Mouse (Mus musculus): ENCODE data around the gene Foxj2. TPM values are rescaled to one million over a fixed set of nuclear protein-coding genes. Genes with fewer than 3 reads are reported as not detected.

Gene Foxj2
- polyA plus RNA-seq, 1 experiment from 2014 or later: 4.8 TPM

- WGBS: 1% methylated on average over 38 of the region's 38 CpGs
- Histone ChIP-seq H3K27me3 (replicated peaks) (no peaks in the 10 kb centered on the region), H3K9ac (peak overlapping the region; percentile 98), H3K9me3 (no peaks in the 10 kb centered on the region), H3K36me3 (peaks cover 5% of the 10 kb centered on the region; the same call in 1 of the 2 replicates), H3K4me3 (peak overlapping the region; percentile 96), H3K4me1 (peaks cover 42% of the 10 kb centered on the region), H3K27ac (replicated peaks) (peak overlapping the region; percentile 73), H3K4me2 (peak overlapping the region; percentile 84)
- ATAC-seq (ENCODE audit: extremely low read depth, insufficient number of reproducible peaks, low FRiP score, low TSS enrichment): peak; percentile 48
Observed at GRCm38 (mm10) chr6:122820071-122820798, 521 bp downstream of the Foxj2 start.

GRCm38 (mm10) chr6:122820799-122821650 is 1.3 kb downstream of the Foxj2 start:
- Histone ChIP-seq H3K27me3 (replicated peaks) (no peaks in the 10 kb centered on the region), H3K36me3 (peaks cover 5% of the 10 kb centered on the region; the same call in 1 of the 2 replicates), H3K27ac (replicated peaks) (no peak overlapping the region), H3K4me2 (peak overlapping the region; percentile 84), H3K4me1 (peaks cover 50% of the 10 kb centered on the region), H3K4me3 (peak overlapping the region; percentile 96), H3K9me3 (no peaks in the 10 kb centered on the region), H3K9ac (peak overlapping the region; percentile 98)
- no peak for ATAC-seq (ENCODE audit: extremely low read depth, insufficient number of reproducible peaks, low FRiP score, low TSS enrichment)
- 29% methylated on average over 15 of the region's 15 CpGs for WGBS

- Histone ChIP-seq H3K36me3 (peaks cover 5% of the 10 kb centered on the region; the same call in 1 of the 2 replicates), H3K9me3 (no peaks in the 10 kb centered on the region), H3K27ac (replicated peaks) (no peak overlapping the region), H3K9ac (0 out of 2 replicates have a peak overlapping the region, but pooled peaks have one; percentile 98), H3K4me1 (peaks cover 58% of the 10 kb centered on the region), H3K4me2 (peak overlapping the region; percentile 84), H3K27me3 (replicated peaks) (no peaks in the 10 kb centered on the region), H3K4me3 (peak overlapping the region; percentile 96)
- ATAC-seq (ENCODE audit: extremely low read depth, insufficient number of reproducible peaks, low FRiP score, low TSS enrichment): no peak
- 66% methylated on average over 9 of the region's 9 CpGs for WGBS
Observed at GRCm38 (mm10) chr6:122821822-122822221, 2.1 kb downstream of the Foxj2 start.

GRCm38 (mm10) chr6:122824086-122824485 is 4.4 kb downstream of the Foxj2 start:
- peaks cover 17% of the 10 kb centered on the region for H3K36me3 ChIP-seq
- no peaks in the 10 kb centered on the region for H3K9me3 ChIP-seq
- 53% methylated on average over 10 of the region's 10 CpGs for WGBS
- ATAC-seq (ENCODE audit: extremely low read depth, insufficient number of reproducible peaks, low FRiP score, low TSS enrichment): no peak
- peak overlapping the region; percentile 87 for H3K4me2 ChIP-seq
- peak overlapping the region; percentile 47; the same call in 1 of the 2 replicates for H3K9ac ChIP-seq
- H3K4me1 ChIP-seq: peaks cover 69% of the 10 kb centered on the region
- peak overlapping the region; percentile 93 for H3K27ac ChIP-seq (replicated peaks)
- no peak overlapping the region for H3K4me3 ChIP-seq
- no peaks in the 10 kb centered on the region for H3K27me3 ChIP-seq (replicated peaks)

GRCm38 (mm10) chr6:122825166-122825565 is 5.5 kb downstream of the Foxj2 start:
- no peak for ATAC-seq (ENCODE audit: extremely low read depth, insufficient number of reproducible peaks, low FRiP score, low TSS enrichment)
- Histone ChIP-seq H3K4me2 (peak overlapping the region; percentile 87), H3K27ac (replicated peaks) (peak overlapping the region; percentile 93), H3K4me3 (peak overlapping the region; percentile 56; the same call in 1 of the 2 replicates), H3K36me3 (peaks cover 28% of the 10 kb centered on the region), H3K9me3 (no peaks in the 10 kb centered on the region), H3K9ac (peak overlapping the region; percentile 83; the same call in 1 of the 2 replicates), H3K4me1 (peaks cover 69% of the 10 kb centered on the region), H3K27me3 (replicated peaks) (no peaks in the 10 kb centered on the region)
- WGBS: 79% methylated on average over 9 of the region's 9 CpGs

GRCm38 (mm10) chr6:122825923-122826742 is 6.4 kb downstream of the Foxj2 start:
- H3K36me3 ChIP-seq: peaks cover 36% of the 10 kb centered on the region
- WGBS: 1% methylated on average over 24 of the region's 29 CpGs
- no peaks in the 10 kb centered on the region for H3K9me3 ChIP-seq
- peak overlapping the region; percentile 87 for H3K4me2 ChIP-seq
- peak overlapping the region; percentile 83 for H3K9ac ChIP-seq
- peak overlapping the region; percentile 56 for H3K4me3 ChIP-seq
- no peaks in the 10 kb centered on the region for H3K27me3 ChIP-seq (replicated peaks)
- H3K4me1 ChIP-seq: peaks cover 61% of the 10 kb centered on the region
- H3K27ac ChIP-seq (replicated peaks): peak overlapping the region; percentile 93
- ATAC-seq (ENCODE audit: extremely low read depth, insufficient number of reproducible peaks, low FRiP score, low TSS enrichment): peak; percentile 75

GRCm38 (mm10) chr6:122828086-122828485 is 8.4 kb downstream of the Foxj2 start:
- no peak overlapping the region; the same call in 1 of the 2 replicates for H3K4me2 ChIP-seq
- ATAC-seq (ENCODE audit: extremely low read depth, insufficient number of reproducible peaks, low FRiP score, low TSS enrichment): no peak
- no peaks in the 10 kb centered on the region for H3K27me3 ChIP-seq (replicated peaks)
- H3K4me1 ChIP-seq: peaks cover 44% of the 10 kb centered on the region
- 47% methylated on average over 13 of the region's 13 CpGs for WGBS
- no peak overlapping the region for H3K27ac ChIP-seq (replicated peaks)
- no peak overlapping the region for H3K4me3 ChIP-seq
- no peaks in the 10 kb centered on the region for H3K9me3 ChIP-seq
- peaks cover 48% of the 10 kb centered on the region for H3K36me3 ChIP-seq
- H3K9ac ChIP-seq: no peak overlapping the region

GRCm38 (mm10) chr6:122832880-122833279 is 13.2 kb downstream of the Foxj2 start:
- no peak overlapping the region for H3K27ac ChIP-seq (replicated peaks)
- H3K4me1 ChIP-seq: 0 out of 2 replicates have a peak, but pooled peaks cover 1% of the 10 kb centered on the region
- H3K9me3 ChIP-seq: peaks cover 8% of the 10 kb centered on the region; the same call in 1 of the 2 replicates
- H3K4me3 ChIP-seq: no peak overlapping the region
- ATAC-seq (ENCODE audit: extremely low read depth, insufficient number of reproducible peaks, low FRiP score, low TSS enrichment): no peak
- H3K4me2 ChIP-seq: no peak overlapping the region
- no peaks in the 10 kb centered on the region for H3K27me3 ChIP-seq (replicated peaks)
- H3K36me3 ChIP-seq: peaks cover 94% of the 10 kb centered on the region
- 83% methylated on average over 7 of the region's 7 CpGs for WGBS
- no peak overlapping the region for H3K9ac ChIP-seq

GRCm38 (mm10) chr6:122834365-122834764 is 14.7 kb downstream of the Foxj2 start:
- no peak for ATAC-seq (ENCODE audit: extremely low read depth, insufficient number of reproducible peaks, low FRiP score, low TSS enrichment)
- H3K27ac ChIP-seq (replicated peaks): no peak overlapping the region
- WGBS: 57% methylated on average over 4 of the region's 4 CpGs
- no peaks in the 10 kb centered on the region for H3K4me1 ChIP-seq
- H3K9ac ChIP-seq: no peak overlapping the region
- H3K9me3 ChIP-seq: peaks cover 8% of the 10 kb centered on the region; the same call in 1 of the 2 replicates
- peaks cover 94% of the 10 kb centered on the region for H3K36me3 ChIP-seq
- no peaks in the 10 kb centered on the region for H3K27me3 ChIP-seq (replicated peaks)
- no peak overlapping the region for H3K4me2 ChIP-seq
- no peak overlapping the region for H3K4me3 ChIP-seq

GRCm38 (mm10) chr6:122836974-122837373 is 17.3 kb downstream of the Foxj2 start:
- Histone ChIP-seq H3K27ac (replicated peaks) (no peak overlapping the region), H3K27me3 (replicated peaks) (no peaks in the 10 kb centered on the region), H3K4me3 (no peak overlapping the region), H3K9ac (no peak overlapping the region), H3K36me3 (peaks cover 98% of the 10 kb centered on the region), H3K9me3 (peaks cover 8% of the 10 kb centered on the region; the same call in 1 of the 2 replicates), H3K4me2 (no peak overlapping the region), H3K4me1 (no peaks in the 10 kb centered on the region)
- ATAC-seq (ENCODE audit: extremely low read depth, insufficient number of reproducible peaks, low FRiP score, low TSS enrichment): no peak
- 95% methylated on average over 3 of the region's 3 CpGs for WGBS

All from heart, embryonic 13.5 days (tissue).